27 mouse cellular contexts compared by ENCODE assay signal in the genomic region with DNA sequence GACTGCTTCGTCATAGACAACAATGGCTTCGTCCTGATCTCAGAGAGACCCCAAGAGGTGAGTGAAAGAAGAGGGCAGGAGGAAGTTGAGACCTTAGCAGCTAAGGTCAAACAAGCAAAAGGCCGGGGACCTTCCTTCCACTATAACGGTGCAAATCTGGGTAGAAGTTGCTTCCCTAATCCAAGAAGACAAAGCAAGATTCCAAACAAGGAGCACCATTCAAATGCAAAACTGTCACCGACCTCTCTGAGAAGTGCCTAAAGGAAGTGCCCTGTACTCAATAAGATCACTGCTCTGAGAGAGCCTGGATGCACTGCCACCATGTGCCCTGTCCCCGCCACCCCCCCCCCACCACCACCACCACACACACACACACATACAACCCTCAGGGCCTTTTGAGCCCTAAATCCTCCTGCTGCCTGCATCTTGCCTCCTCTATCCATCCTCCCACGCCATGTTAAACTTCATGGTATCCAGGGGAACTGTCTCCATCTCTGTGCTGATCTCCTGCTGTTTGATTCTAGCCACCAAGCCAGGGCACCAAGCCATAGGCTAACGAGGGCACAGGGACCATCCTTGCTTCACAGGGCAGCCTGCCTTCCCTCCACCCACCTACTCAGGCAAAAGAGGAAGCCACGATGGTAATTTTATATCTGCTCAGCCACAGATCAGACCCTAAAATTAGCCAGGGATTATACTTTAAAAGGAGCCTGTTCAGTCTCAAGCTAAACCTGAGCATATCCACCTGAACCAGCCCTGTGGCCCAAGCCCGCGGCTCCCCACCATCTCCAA. TPM values are rescaled to one million over a fixed set of nuclear protein-coding genes. Genes with fewer than 3 reads are reported as not detected.
DNase-seq lines count a peak whose midpoint lies in the region; ATAC-seq and TF ChIP-seq lines count a peak whose summit lies in the region.
"Had no signal": no experiment of that assay in that cellular context is flagged by ENCODE, and none has a peak within 500 bp of the region (broad histone marks: within the 10 kb centered on the region; RNA-seq: fewer than 3 reads in every experiment).

No protein-coding gene starts in this region.

- 23% methylated on average over 11 of the region's 11 CpGs for WGBS in forebrain, embryonic 10.5 days
- WGBS in forebrain, embryonic 14.5 days: 29% methylated on average over 10 of the region's 11 CpGs
- 53% methylated on average over 11 of the region's 11 CpGs for WGBS in intestine, postnatal 0 days

- no peak for DNase-seq in forebrain, embryonic 10.5 days (ENCODE audit: extremely low spot score, low spot score)
- DNase-seq in forebrain, embryonic 14.5 days (ENCODE audit: low spot score): no peak
- DNase-seq in A20 (ENCODE audit: low read depth, low spot score): peak; percentile 38
- DNase-seq in MEL-GATA-1-ER (ENCODE audit: extremely low read depth, low read depth): peak; percentile 38
- DNase-seq in cerebellum, postnatal 14 days: no peak
- DNase-seq: adrenal gland, postnatal 25 days; cerebellum, adult 9-10 months; gastrocnemius, postnatal 14 days; heart, adult 2 months; heart, postnatal 36 days; kidney, postnatal 25 days; lung, adult 18-20 months; lung, postnatal 14 days; midbrain, embryonic 14.5 days; right cerebral cortex, postnatal 4 days had no signal

- H3K4me3 ChIP-seq in forebrain, embryonic 10.5 days: no peak overlapping the region
- no peak overlapping the region for H3K4me3 ChIP-seq in forebrain, embryonic 14.5 days (ENCODE audit: low read depth, low read length)
- no peak overlapping the region for H3K4me3 ChIP-seq in intestine, postnatal 0 days (ENCODE audit: low read depth, low read length)
- H3K4me3 ChIP-seq: forebrain, embryonic 15.5 days; heart, adult 2 months; heart, embryonic 13.5 days; layer of hippocampus, adult 2 months; limb, embryonic 13.5 days; liver, embryonic 12.5 days; neural tube, embryonic 13.5 days had no signal

- H3K27me3 ChIP-seq in forebrain, embryonic 10.5 days (ENCODE audit: poor library complexity, severe bottlenecking): peaks cover 22% of the 10 kb centered on the region
- no peaks in the 10 kb centered on the region for H3K27me3 ChIP-seq in forebrain, embryonic 14.5 days (replicated peaks; ENCODE audit: control insufficient read depth, insufficient read depth, low read length)
- no peaks in the 10 kb centered on the region for H3K27me3 ChIP-seq in intestine, postnatal 0 days (replicated peaks; ENCODE audit: control insufficient read depth, insufficient read depth, low read length)
- H3K27me3 ChIP-seq: forebrain, embryonic 15.5 days; neural tube, embryonic 13.5 days had no signal

- no peak overlapping the region for H3K9ac ChIP-seq in forebrain, embryonic 14.5 days (ENCODE audit: low read length)
- no peak overlapping the region for H3K9ac ChIP-seq in intestine, postnatal 0 days (ENCODE audit: low read depth, low read length)
- H3K9ac ChIP-seq: forebrain, embryonic 15.5 days; heart, embryonic 13.5 days; limb, embryonic 13.5 days; liver, embryonic 12.5 days; neural tube, embryonic 13.5 days had no signal

- no peaks in the 10 kb centered on the region for H3K36me3 ChIP-seq in forebrain, embryonic 10.5 days (replicated peaks)
- no peaks in the 10 kb centered on the region for H3K36me3 ChIP-seq in forebrain, embryonic 14.5 days (ENCODE audit: control insufficient read depth, insufficient read depth, low read length)
- no peaks in the 10 kb centered on the region for H3K36me3 ChIP-seq in intestine, postnatal 0 days (ENCODE audit: control insufficient read depth, insufficient read depth)
- H3K36me3 ChIP-seq: forebrain, embryonic 15.5 days; heart, embryonic 13.5 days; limb, embryonic 13.5 days; liver, embryonic 12.5 days; neural tube, embryonic 13.5 days had no signal

- TF ChIP-seq CTCF in intestine, postnatal 0 days (IDR thresholded peaks at IDR 0.05; ENCODE audit: low read depth): no peak

- peaks cover 34% of the 10 kb centered on the region for H3K4me1 ChIP-seq in forebrain, embryonic 10.5 days
- H3K4me1 ChIP-seq in forebrain, embryonic 14.5 days (ENCODE audit: control insufficient read depth, insufficient read depth, low read length): no peaks in the 10 kb centered on the region
- no peaks in the 10 kb centered on the region for H3K4me1 ChIP-seq in intestine, postnatal 0 days (replicated peaks; ENCODE audit: control insufficient read depth, insufficient read depth, low read length)
- H3K4me1 ChIP-seq: forebrain, embryonic 15.5 days; limb, embryonic 13.5 days had no signal

- no peak for ATAC-seq in forebrain, embryonic 14.5 days
- peak; percentile 37 for ATAC-seq in megakaryocyte progenitor cell, adult 5-6 weeks (replicated peaks; ENCODE audit: poor library complexity)
- no peak for ATAC-seq in intestine, postnatal 0 days
- ATAC-seq: forebrain, embryonic 15.5 days; hindbrain, embryonic 16.5 days; intestine, embryonic 16.5 days; liver, embryonic 12.5 days had no signal

- H3K4me2 ChIP-seq in forebrain, embryonic 14.5 days (ENCODE audit: low read length): no peak overlapping the region
- no peak overlapping the region for H3K4me2 ChIP-seq in intestine, postnatal 0 days (replicated peaks; ENCODE audit: low read depth)
- H3K4me2 ChIP-seq: forebrain, embryonic 15.5 days; heart, embryonic 13.5 days; limb, embryonic 13.5 days; liver, embryonic 12.5 days; neural tube, embryonic 13.5 days had no signal

- H3K27ac ChIP-seq in forebrain, embryonic 10.5 days: 0 out of 2 replicates have a peak overlapping the region, but pooled peaks have one; percentile 25
- no peak overlapping the region for H3K27ac ChIP-seq in forebrain, embryonic 14.5 days (ENCODE audit: low read depth, low read length)
- H3K27ac ChIP-seq in intestine, postnatal 0 days (ENCODE audit: low read depth, low read length): no peak overlapping the region
- H3K27ac ChIP-seq: forebrain, embryonic 15.5 days; heart, adult 2 months; heart, embryonic 13.5 days; layer of hippocampus, adult 2 months; limb, embryonic 13.5 days; liver, embryonic 12.5 days; neural tube, embryonic 13.5 days had no signal

- no peaks in the 10 kb centered on the region for H3K9me3 ChIP-seq in forebrain, embryonic 10.5 days
- no peaks in the 10 kb centered on the region for H3K9me3 ChIP-seq in forebrain, embryonic 14.5 days (replicated peaks; ENCODE audit: control insufficient read depth, low read length)
- H3K9me3 ChIP-seq in intestine, postnatal 0 days (ENCODE audit: control insufficient read depth): no peaks in the 10 kb centered on the region
- H3K9me3 ChIP-seq: forebrain, embryonic 15.5 days; heart, embryonic 13.5 days; limb, embryonic 13.5 days; liver, embryonic 12.5 days; neural tube, embryonic 13.5 days had no signal

RNA-seq across cellular contexts. Expression of a gene that starts 7.8 kb away (rescaled TPM):
- 0.16 and 0.19 TPM in 2 replicates for polyA plus RNA-seq in forebrain, embryonic 10.5 days (2016; fragmentation: Nextera tagmentation; extraction: Ambion mirVana)
- polyA plus RNA-seq in forebrain, embryonic 14.5 days (2014; fragmentation: Nextera tagmentation; extraction: Ambion mirVana): 2.7 and 3.9 TPM in 2 replicates
- 0.24 and 0.44 TPM in 2 replicates for total RNA-seq in megakaryocyte progenitor cell, adult 5-6 weeks (2015)
- 0.03 and 0.08 TPM in 2 replicates for total RNA-seq in megakaryocyte progenitor cell, adult 5-6 weeks (2017)
- polyA plus RNA-seq in intestine, postnatal 0 days (2015; fragmentation: Nextera tagmentation; extraction: Ambion mirVana): 0.04 TPM in 2 replicates
- total RNA-seq: adrenal gland, postnatal 25 days; megakaryocyte, adult 5-6 weeks had no signal
- polyA plus RNA-seq: kidney, embryonic 14.5 days; limb, embryonic 13.5 days; liver, embryonic 12.5 days had no signal

Comparison
In these comparisons a context has a peak if more than half of its experiments do, and no peak if none do; other contexts are left out.
1. DNase-seq: peak in A20 (single experiment) and MEL-GATA-1-ER (single experiment); none in forebrain, embryonic 10.5 days (single experiment), forebrain, embryonic 14.5 days (single experiment) and cerebellum, postnatal 14 days (0 of 2).